Mouse (Mus musculus) heart, embryonic 13.5 days (tissue): ENCODE results near the gene Cd86. TPM values are rescaled to one million over a fixed set of nuclear protein-coding genes. Genes with fewer than 3 reads are reported as not detected.
A peak's percentile ranks its signal among the peaks of the same experiment; 100 is the strongest.

Source experiments
- ATAC-seq: fragments of 200-750 bp; cut with Nextera tagmentation; 2 replicates; pipeline ENCODE4 v1.8.0; 2017; ENCODE audit warnings: moderate TSS enrichment; ENCODE audit not compliant: insufficient number of reproducible peaks, low FRiP score, low TSS enrichment; ENCODE audit errors: extremely low read depth
- H3K27ac ChIP-seq: fragments of 300-500 bp; sonication (generic); replicated peaks from 2 replicates; pipeline ENCODE4 v1.5.1; 2015; ENCODE audit warnings: moderate library complexity, mild to moderate bottlenecking, inconsistent platforms
- H3K27me3 ChIP-seq: fragments of 300-500 bp; sonication (generic); replicated peaks from 2 replicates; pipeline ENCODE4 v1.6.1; 2015; ENCODE audit warnings: mild to moderate bottlenecking, inconsistent platforms
- H3K36me3 ChIP-seq: fragments of 300-500 bp; sonication (generic); 2 replicates; pipeline ENCODE4 v1.6.1; 2015; ENCODE audit warnings: mild to moderate bottlenecking, inconsistent platforms
- H3K4me1 ChIP-seq: fragments of 300-500 bp; sonication (generic); 2 replicates; pipeline ENCODE4 v1.6.1; 2015; ENCODE audit warnings: inconsistent platforms
- H3K4me2 ChIP-seq: fragments of 300-500 bp; sonication (generic); 2 replicates; pipeline ENCODE4 v1.6.1; 2015; ENCODE audit warnings: inconsistent platforms, mild to moderate bottlenecking, moderate library complexity
- H3K4me3 ChIP-seq: fragments of 300-500 bp; sonication (generic); 2 replicates; pipeline ENCODE4 v1.5.1; 2015; ENCODE audit warnings: moderate library complexity, mild to moderate bottlenecking, inconsistent platforms
- H3K9ac ChIP-seq: fragments of 300-500 bp; sonication (generic); 2 replicates; pipeline ENCODE4 v1.6.1; 2015; ENCODE audit warnings: inconsistent platforms, mild to moderate bottlenecking, moderate library complexity
- H3K9me3 ChIP-seq: fragments of 300-500 bp; sonication (generic); 2 replicates; pipeline ENCODE4 v1.6.1; 2016; ENCODE audit warnings: inconsistent platforms
- WGBS: fragments of 180-500 bp; shearing (Covaris S2); methylation state at CpG from one replicate; pipeline ENCODE4 v1.1.7; 2015; ENCODE audit warnings: mixed read lengths; 5-methylcytosine and 5-hydroxymethylcytosine counted together
- polyA plus RNA-seq: library from polyadenylated mRNA; unstranded; fragments of >200 nt; fragmentation: Nextera tagmentation; extraction: Ambion mirVana; gene quantifications from 2 replicates; pipeline ENCODE4 v1.2.1, GENCODE M21; 2015

Gene Cd86
- polyA plus RNA-seq, 1 experiment from 2014 or later: 1.2 TPM

- 70% methylated on average over 1 of the region's 1 CpGs for WGBS
- H3K27me3 ChIP-seq: no peaks in the 10 kb centered on the region
- H3K4me2 ChIP-seq: no peak overlapping the region
- H3K27ac ChIP-seq: no peak overlapping the region
- H3K4me3 ChIP-seq: no peak overlapping the region
- no peaks in the 10 kb centered on the region for H3K4me1 ChIP-seq
- no peak for ATAC-seq
- H3K9ac ChIP-seq: no peak overlapping the region
- H3K36me3 ChIP-seq: no peaks in the 10 kb centered on the region
- no peaks in the 10 kb centered on the region for H3K9me3 ChIP-seq
Observed at GRCm38 (mm10) chr16:36589898-36590297, 76.0 kb downstream of the Cd86 start.

DNA sequence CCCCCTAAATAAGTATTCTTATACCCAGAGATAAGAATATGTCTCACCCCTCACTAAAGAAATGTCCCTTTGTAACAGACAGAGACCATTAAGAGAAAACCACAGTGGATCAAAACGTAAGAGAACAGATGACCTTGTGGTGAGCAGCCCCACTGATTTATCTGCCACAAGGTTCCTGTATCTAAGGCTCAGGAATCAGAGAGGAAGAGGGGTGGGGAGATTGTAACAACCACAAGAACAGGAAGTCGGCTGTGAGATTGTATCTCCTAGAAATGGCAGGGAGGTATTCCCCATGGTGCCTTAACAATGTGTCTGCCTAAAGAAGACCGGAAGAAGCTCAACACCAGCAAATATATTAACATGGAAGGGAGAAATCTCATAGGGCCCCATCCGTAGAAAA lies 77.9 kb downstream of the Cd86 start:
- no peak for ATAC-seq
- 42% methylated on average over 4 of the region's 4 CpGs for WGBS
- H3K27ac ChIP-seq: no peak overlapping the region

DNA sequence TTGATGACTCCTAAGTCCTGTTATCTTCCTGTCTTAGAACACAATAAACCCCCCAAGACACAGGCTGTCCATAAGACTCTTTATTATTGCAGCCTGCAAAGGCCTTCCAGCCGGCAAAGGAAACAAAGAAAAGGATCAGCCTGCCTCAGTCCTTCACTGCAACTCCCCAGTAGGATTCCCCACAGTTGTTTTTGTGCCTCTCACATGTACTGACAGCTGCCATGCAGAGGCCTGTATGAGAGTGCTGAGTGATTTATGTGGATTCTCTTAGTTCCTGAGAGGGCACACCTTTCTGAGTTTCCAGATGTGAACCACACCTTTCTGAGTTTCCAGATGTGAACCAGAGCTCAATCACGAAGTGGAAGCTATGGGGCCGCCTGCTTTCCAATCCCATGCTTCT lies 83.8 kb downstream of the Cd86 start:
- H3K9ac ChIP-seq: no peak overlapping the region
- ATAC-seq: no peak
- no peak overlapping the region for H3K4me3 ChIP-seq
- H3K27me3 ChIP-seq: no peaks in the 10 kb centered on the region
- H3K27ac ChIP-seq: no peak overlapping the region
- WGBS: 63% methylated on average over 3 of the region's 3 CpGs
- no peak overlapping the region for H3K4me2 ChIP-seq
- no peaks in the 10 kb centered on the region for H3K9me3 ChIP-seq
- no peaks in the 10 kb centered on the region for H3K36me3 ChIP-seq
- no peaks in the 10 kb centered on the region for H3K4me1 ChIP-seq

More for the DNA sequence above, 77.9 kb downstream of the Cd86 start:
- Histone ChIP-seq H3K9me3 (no peaks in the 10 kb centered on the region), H3K4me2 (no peak overlapping the region), H3K4me3 (no peak overlapping the region), H3K36me3 (no peaks in the 10 kb centered on the region), H3K9ac (no peak overlapping the region), H3K4me1 (no peaks in the 10 kb centered on the region), H3K27me3 (no peaks in the 10 kb centered on the region)

GRCm38 (mm10) chr16:36571942-36572341 lies 93.9 kb downstream of the Cd86 start:
- H3K4me2 ChIP-seq: no peak overlapping the region
- 58% methylated on average over 8 of the region's 8 CpGs for WGBS
- H3K9ac ChIP-seq: no peak overlapping the region
- no peaks in the 10 kb centered on the region for H3K9me3 ChIP-seq
- no peaks in the 10 kb centered on the region for H3K4me1 ChIP-seq
- H3K27ac ChIP-seq: no peak overlapping the region
- H3K4me3 ChIP-seq: no peak overlapping the region
- H3K27me3 ChIP-seq: no peaks in the 10 kb centered on the region
- no peaks in the 10 kb centered on the region for H3K36me3 ChIP-seq
- no peak for ATAC-seq

DNA sequence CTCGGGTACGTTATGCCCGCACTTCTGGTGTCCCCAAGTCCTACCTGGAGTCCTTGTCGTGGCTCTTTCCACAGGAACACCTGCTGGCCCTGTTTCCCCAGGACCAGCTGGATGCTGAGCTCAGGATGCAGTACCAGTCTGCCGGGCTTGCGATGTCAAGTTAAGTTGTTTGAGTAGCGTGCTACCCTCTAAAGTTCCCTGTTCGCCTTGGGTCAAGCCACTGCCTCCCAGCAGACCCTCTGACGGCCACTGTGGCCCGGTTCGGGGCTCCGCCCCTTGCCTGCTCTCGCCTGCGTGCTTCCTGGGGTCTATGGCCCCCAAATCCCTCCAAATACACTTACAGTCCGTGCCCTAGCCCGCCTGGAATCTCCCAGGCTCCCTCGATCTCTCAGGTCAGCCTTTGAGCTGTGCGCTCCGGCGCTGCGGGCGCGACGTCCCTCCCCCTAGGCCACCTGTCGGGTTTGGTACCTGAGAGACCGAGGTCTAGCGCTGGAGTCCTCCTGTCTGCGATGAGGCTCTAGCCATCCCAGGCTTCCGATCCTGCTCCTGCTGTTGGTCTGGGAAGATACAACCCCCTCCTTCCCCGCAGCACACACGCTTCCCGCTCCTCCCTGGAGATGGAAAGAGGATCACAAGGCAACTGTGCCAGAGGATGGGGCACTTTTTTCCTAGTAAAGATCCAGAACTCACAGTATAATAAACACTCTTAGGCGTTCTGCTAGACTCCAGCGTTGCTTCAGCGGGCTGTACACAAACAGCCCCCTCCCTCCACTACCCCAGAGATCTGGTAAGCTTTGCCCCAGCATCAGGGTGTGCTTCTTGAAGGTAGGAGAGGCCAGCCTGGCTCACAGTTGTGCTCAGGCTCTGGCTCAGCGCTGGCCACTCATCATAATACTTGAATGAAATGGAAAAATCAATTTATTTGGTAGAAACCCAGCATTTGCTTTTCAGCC lies 104.2 kb downstream of the Cd86 start, which contains the start of gene Casr:
Gene Casr (minus strand): TSS at position 756 of the 953 bp plus-strand sequence.
- peak within 1 kb of the TSS; percentile 83 for H3K4me2 ChIP-seq
- WGBS: 2% methylated on average over 36 of the region's 36 CpGs
- no peaks in the 10 kb centered on the region for H3K9me3 ChIP-seq
- H3K4me3 ChIP-seq: peak within 1 kb of the TSS; percentile 52
- H3K36me3 ChIP-seq: no peaks in the 10 kb centered on the region
- H3K27ac ChIP-seq: no peak within 1 kb of the TSS
- no peak for ATAC-seq
- H3K4me1 ChIP-seq: peaks cover 13% of the 10 kb centered on the region
- H3K27me3 ChIP-seq: peaks cover 40% of the 10 kb centered on the region
- H3K9ac ChIP-seq: peak within 1 kb of the TSS; percentile 67

GRCm38 (mm10) chr16:36559573-36559972 lies 106.3 kb downstream of the Cd86 start:
- ATAC-seq: no peak
- Histone ChIP-seq H3K9ac (no peak overlapping the region), H3K9me3 (no peaks in the 10 kb centered on the region), H3K27ac (no peak overlapping the region), H3K4me1 (peaks cover 29% of the 10 kb centered on the region), H3K4me2 (no peak overlapping the region), H3K27me3 (peaks cover 40% of the 10 kb centered on the region), H3K36me3 (no peaks in the 10 kb centered on the region), H3K4me3 (no peak overlapping the region)
- WGBS: 78% methylated on average over 6 of the region's 6 CpGs

DNA sequence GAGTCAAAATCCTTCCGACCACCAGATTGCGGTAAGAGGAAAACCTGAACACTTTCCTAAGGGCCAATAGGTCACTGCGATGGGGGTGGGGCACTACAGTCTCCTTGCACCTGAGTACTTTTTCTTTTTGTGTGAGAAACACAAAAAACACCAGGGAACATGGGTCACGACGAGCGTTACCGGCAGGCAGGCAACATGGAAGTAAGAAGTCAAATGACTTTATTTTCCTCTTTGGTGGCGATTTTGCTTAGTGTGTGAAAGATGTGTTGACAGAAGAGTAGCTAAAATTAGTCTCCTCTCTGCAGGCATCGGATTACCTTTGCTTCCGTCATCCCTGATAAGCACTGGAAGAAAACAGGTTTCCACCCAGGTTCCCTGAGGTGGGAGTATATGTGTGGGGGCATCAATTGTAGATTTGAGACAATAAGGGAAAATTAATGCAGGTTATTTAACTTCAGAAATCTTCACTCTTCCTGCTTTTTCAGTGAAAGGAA lies 110.2 kb downstream of the Cd86 start:
- H3K4me1 ChIP-seq: peaks cover 20% of the 10 kb centered on the region
- peak overlapping the region; percentile 67 for H3K27ac ChIP-seq
- H3K27me3 ChIP-seq: peaks cover 15% of the 10 kb centered on the region
- no peak for ATAC-seq
- H3K9me3 ChIP-seq: peaks cover 9% of the 10 kb centered on the region
- H3K4me2 ChIP-seq: peak overlapping the region; percentile 60
- 26% methylated on average over 10 of the region's 10 CpGs for WGBS
- H3K9ac ChIP-seq: peak overlapping the region; percentile 24; the same call in 1 of the 2 replicates
- H3K4me3 ChIP-seq: peak overlapping the region; percentile 18; the same call in 1 of the 2 replicates
- no peaks in the 10 kb centered on the region for H3K36me3 ChIP-seq

Other genes starting within 250 kb of the Cd86 start
- gene Stfa3, start 210.7 kb downstream of the Cd86 start, polyA plus RNA-seq: 0.41 TPM in 1 of 2 replicates, not detected in the other
- 0.05 and 0.07 TPM in 2 replicates for gene Casr, start 103.9 kb downstream of the Cd86 start, polyA plus RNA-seq
- gene Ildr1, start 27.9 kb upstream of the Cd86 start, polyA plus RNA-seq: 0.17 TPM in 2 replicates
- gene Slc15a2, start 118.9 kb upstream of the Cd86 start, polyA plus RNA-seq: 1.4 and 2.0 TPM in 2 replicates
- gene Iqcb1, start 162.3 kb upstream of the Cd86 start, polyA plus RNA-seq: 28.4 and 28.9 TPM in 2 replicates
- 0.40 and 0.97 TPM in 2 replicates for gene Eaf2, start 208.9 kb upstream of the Cd86 start, polyA plus RNA-seq
- gene Golgb1, start 209.1 kb upstream of the Cd86 start, polyA plus RNA-seq: 61.9 and 64.3 TPM in 2 replicates